Mouse (Mus musculus): ENCODE data around the gene Pid1. TPM values are rescaled to one million over a fixed set of nuclear protein-coding genes. Genes with fewer than 3 reads are reported as not detected.

Pid1 gene
- polyA plus RNA-seq, 1 experiment from 2014 or later: 75.2 TPM

DNA sequence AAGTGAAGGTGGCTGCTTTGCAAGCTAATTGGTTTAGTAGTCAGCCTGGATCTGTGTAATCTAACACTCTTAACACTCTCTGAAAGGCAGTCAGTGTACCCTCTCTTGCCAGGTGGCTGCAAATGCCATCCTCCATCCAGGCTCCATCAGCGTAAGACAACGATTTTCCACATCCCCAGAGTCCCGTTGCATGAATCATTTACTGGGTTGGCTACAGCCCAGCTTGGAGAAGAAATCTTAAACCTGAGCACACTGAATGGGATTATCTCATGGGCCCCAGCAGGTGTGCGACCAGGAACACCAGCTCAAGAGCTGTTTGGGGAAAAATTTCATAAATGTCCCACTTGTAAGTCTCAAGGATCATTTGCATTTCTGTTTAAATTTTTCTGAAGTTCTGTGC lies 23.6 kb upstream of the Pid1 start:
- H3K27ac ChIP-seq: no peak overlapping the region
- no peaks in the 10 kb centered on the region for H3K9me3 ChIP-seq
- H3K9ac ChIP-seq (replicated peaks): no peak overlapping the region
- H3K4me3 ChIP-seq (replicated peaks): no peak overlapping the region
- peaks cover 12% of the 10 kb centered on the region for H3K36me3 ChIP-seq
- H3K4me1 ChIP-seq (replicated peaks): 0 out of 2 replicates have a peak, but pooled peaks cover 11% of the 10 kb centered on the region
- H3K4me2 ChIP-seq (replicated peaks): no peak overlapping the region
- ATAC-seq: no peak; the same call in 1 of the 2 replicates
- no peaks in the 10 kb centered on the region for H3K27me3 ChIP-seq
- 45% methylated on average over 4 of the region's 4 CpGs for WGBS

DNA sequence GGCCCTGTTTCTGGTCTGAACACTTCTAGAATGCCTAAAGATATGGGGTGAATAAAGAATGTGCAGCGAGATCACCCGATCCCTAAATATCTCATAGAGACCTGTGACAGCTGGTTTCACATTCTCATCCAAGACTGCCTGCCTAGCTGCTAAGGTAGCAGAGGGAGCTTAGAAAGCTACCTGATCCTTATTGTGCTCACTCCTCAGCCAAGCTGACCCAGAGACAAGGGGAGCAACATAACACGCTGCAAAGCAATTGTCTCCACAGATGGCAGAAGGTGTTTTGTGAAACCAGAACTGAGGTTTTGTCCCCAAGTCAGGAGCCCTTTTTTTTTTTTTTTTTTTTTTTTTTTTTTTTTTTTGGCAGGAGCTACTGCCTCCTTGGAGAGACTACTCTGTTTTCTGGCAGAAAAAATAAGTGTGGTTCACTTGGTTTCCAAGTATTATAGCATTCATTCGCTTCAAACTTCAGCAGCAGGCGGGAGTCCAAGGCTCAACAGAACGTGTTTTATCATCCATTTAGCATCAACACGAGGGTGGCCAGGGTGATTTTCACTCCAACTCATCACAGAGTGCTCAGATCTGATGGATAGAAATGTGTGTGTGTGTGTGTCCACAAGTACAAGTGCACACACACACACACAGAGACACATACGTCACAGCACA lies 22.6 kb upstream of the Pid1 start:
- H3K4me2 ChIP-seq (replicated peaks): no peak overlapping the region
- H3K27me3 ChIP-seq: no peaks in the 10 kb centered on the region
- no peak overlapping the region for H3K9ac ChIP-seq (replicated peaks)
- 91% methylated on average over 8 of the region's 8 CpGs for WGBS
- H3K9me3 ChIP-seq: no peaks in the 10 kb centered on the region
- peaks cover 19% of the 10 kb centered on the region for H3K36me3 ChIP-seq
- ATAC-seq: no peak
- H3K27ac ChIP-seq: no peak overlapping the region
- H3K4me3 ChIP-seq (replicated peaks): no peak overlapping the region
- 0 out of 2 replicates have a peak, but pooled peaks cover 11% of the 10 kb centered on the region for H3K4me1 ChIP-seq (replicated peaks)

DNA sequence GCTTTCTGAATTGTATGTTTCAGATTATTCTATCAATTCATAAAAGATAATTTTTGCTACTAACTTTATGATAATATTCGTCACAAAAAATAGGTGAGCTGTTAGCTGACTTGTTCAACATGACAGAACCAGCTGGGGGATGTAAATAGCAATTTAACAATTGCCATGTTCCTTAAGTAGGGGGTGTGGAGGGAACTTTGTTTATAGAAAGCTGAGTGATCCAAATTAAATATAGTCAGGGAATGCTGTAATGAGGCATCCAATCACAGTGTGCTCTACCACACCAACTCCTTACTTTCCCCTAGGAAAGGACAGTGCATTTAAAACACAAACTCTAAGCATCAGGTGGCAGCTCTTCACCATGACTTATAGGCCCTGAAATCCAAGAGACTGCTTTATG lies 18.7 kb upstream of the Pid1 start:
- Histone ChIP-seq H3K9me3 (no peaks in the 10 kb centered on the region), H3K27ac (no peak overlapping the region), H3K27me3 (no peaks in the 10 kb centered on the region), H3K4me1 (replicated peaks) (0 out of 2 replicates have a peak, but pooled peaks cover 8% of the 10 kb centered on the region), H3K36me3 (peaks cover 26% of the 10 kb centered on the region), H3K9ac (replicated peaks) (no peak overlapping the region), H3K4me3 (replicated peaks) (no peak overlapping the region), H3K4me2 (replicated peaks) (no peak overlapping the region)
- 94% methylated on average over 1 of the region's 1 CpGs for WGBS
- ATAC-seq: no peak

DNA sequence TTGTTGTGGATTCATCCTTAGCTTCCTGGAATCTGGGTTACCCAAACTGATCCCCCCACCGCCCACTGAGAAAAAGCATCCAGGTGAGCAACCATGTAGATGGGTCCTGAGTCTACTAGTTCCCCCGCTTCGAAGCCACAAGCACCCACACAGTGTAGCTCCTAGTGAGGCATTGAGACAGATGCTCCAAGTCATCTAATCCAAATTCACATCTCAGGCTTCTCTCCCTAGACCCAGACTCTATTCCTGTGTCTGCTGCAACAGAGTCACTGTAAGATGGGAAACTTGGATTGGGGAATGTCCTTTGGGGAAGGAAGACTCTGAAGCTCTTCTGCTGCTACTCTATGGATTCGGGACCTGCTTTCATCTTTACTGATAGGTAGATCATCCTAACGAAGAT lies 18.1 kb upstream of the Pid1 start:
- 0 out of 2 replicates have a peak, but pooled peaks cover 4% of the 10 kb centered on the region for H3K4me1 ChIP-seq (replicated peaks)
- no peak for ATAC-seq
- no peak overlapping the region for H3K4me3 ChIP-seq (replicated peaks)
- WGBS: 93% methylated on average over 5 of the region's 5 CpGs
- no peak overlapping the region for H3K9ac ChIP-seq (replicated peaks)
- no peaks in the 10 kb centered on the region for H3K27me3 ChIP-seq
- no peak overlapping the region for H3K27ac ChIP-seq
- no peak overlapping the region for H3K4me2 ChIP-seq (replicated peaks)
- H3K36me3 ChIP-seq: peaks cover 26% of the 10 kb centered on the region
- H3K9me3 ChIP-seq: no peaks in the 10 kb centered on the region

DNA sequence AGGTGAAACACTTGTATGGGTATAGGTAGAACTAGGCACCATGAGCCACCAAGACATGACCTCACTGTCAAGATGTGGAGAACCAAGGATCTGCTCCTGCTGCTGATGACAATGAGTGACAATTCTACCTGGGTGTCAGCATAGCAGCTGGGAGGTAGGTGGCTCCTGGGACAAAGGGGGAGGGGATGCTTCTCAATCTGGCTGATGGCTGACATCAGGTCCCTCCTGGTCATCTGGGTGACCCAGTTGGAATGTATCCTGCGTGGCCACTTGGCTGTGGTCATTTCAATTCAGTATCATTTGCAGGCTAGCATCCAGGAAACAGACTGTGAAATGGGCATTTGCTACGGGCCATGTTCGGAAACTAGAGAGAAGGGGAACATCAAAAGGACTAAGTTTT lies 16.9 kb upstream of the Pid1 start:
- Histone ChIP-seq H3K9me3 (no peaks in the 10 kb centered on the region), H3K4me3 (replicated peaks) (no peak overlapping the region), H3K27me3 (no peaks in the 10 kb centered on the region), H3K27ac (no peak overlapping the region), H3K4me1 (replicated peaks) (0 out of 2 replicates have a peak, but pooled peaks cover 4% of the 10 kb centered on the region), H3K4me2 (replicated peaks) (no peak overlapping the region), H3K9ac (replicated peaks) (no peak overlapping the region), H3K36me3 (peaks cover 26% of the 10 kb centered on the region)
- WGBS: 83% methylated on average over 3 of the region's 3 CpGs
- no peak for ATAC-seq

DNA sequence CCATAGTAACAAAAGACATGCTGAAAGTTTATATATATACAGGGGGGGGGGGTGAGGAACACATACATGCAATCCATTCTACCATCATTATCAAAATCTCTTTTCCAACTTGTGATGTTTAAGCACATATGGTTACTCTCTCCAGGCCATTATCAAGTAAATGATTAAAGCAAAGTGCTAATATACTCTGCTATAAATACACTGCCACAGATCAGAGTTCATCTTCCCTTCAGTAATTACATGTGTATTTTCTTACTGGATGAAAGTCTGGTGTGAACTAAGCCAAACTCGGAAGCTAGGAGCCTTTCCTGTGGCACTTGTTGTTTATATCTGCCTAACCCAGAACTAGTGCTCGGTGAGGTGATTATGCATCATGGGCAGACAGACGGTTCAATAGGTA lies 3.8 kb upstream of the Pid1 start:
- Histone ChIP-seq H3K4me3 (replicated peaks) (no peak overlapping the region), H3K36me3 (no peaks in the 10 kb centered on the region), H3K9me3 (no peaks in the 10 kb centered on the region), H3K27me3 (no peaks in the 10 kb centered on the region), H3K27ac (no peak overlapping the region), H3K4me1 (replicated peaks) (peaks cover 5% of the 10 kb centered on the region), H3K4me2 (replicated peaks) (no peak overlapping the region), H3K9ac (replicated peaks) (no peak overlapping the region)
- ATAC-seq: no peak
- WGBS: 88% methylated on average over 3 of the region's 3 CpGs

DNA sequence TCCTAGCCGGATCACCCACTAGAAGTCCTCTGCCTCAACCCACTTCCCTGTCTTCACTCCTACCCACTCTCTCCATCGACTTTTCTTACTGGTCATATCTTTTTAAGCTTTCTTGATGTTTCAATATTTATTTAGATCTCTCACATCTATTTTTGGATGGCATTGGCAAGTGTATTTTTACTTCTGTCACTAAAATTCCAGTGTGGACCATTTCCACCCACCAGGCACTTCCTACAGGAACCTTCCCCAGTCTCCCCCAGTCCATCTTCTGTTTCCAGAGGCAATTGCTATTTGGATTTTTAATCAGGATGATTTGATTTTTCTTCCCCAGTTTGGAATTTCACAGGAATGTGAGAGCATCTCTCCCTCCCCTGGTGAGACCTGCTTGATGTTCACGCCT lies 2.6 kb upstream of the Pid1 start:
- no peak for ATAC-seq
- Histone ChIP-seq H3K4me3 (replicated peaks) (no peak overlapping the region), H3K4me1 (replicated peaks) (peaks cover 5% of the 10 kb centered on the region), H3K9ac (replicated peaks) (no peak overlapping the region), H3K27me3 (no peaks in the 10 kb centered on the region), H3K36me3 (no peaks in the 10 kb centered on the region), H3K27ac (no peak overlapping the region), H3K4me2 (replicated peaks) (no peak overlapping the region), H3K9me3 (no peaks in the 10 kb centered on the region)
- WGBS: 90% methylated on average over 3 of the region's 3 CpGs

DNA sequence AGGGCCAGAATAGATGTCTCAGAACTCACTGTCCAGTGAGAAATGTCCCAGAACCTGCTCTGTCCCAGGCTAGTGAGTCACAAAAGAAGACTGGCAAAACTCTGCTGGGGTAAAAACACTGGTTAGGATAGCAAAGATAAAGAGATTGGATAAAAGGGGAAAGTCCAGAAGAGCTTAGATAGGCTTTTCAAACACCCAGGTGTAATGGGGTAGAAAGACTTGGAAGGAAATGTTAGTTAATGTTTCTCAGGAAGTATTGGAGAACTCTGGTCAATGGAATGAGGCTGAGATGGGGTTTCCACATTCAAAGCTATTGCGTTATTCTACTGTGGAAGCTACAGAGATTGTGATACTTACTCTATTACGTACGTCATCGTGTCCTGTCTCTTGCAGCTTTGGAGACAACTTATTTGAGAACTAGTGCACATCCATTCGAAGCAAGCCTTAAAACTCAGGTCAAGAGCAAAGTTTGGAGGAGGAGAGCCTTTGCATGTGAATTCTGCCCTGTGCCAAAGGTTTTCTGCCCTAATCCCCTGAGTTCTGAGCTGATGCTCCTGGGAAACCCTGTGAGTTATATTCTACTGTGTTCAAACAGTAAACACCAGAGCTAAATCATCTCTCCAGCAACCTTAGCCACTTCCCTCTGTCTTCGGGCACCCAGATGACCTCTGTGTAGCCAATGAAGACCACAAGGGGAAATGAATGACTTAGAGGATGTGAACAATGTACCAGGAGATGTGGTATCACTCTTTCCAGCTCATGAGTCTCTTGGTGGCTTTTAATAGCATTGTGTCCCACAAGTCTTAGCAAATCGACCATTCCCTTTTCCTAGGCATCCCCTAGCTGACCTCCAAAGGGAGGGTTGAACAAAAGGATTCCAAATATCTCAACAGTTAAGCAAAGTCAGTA lies 1.0 kb downstream of the Pid1 start:
- Histone ChIP-seq H3K27me3 (no peaks in the 10 kb centered on the region), H3K27ac (no peak overlapping the region), H3K36me3 (no peaks in the 10 kb centered on the region), H3K4me3 (replicated peaks) (no peak overlapping the region), H3K9ac (replicated peaks) (no peak overlapping the region), H3K9me3 (no peaks in the 10 kb centered on the region), H3K4me1 (replicated peaks) (peaks cover 5% of the 10 kb centered on the region), H3K4me2 (replicated peaks) (no peak overlapping the region)
- 89% methylated on average over 7 of the region's 7 CpGs for WGBS
- ATAC-seq: no peak

DNA sequence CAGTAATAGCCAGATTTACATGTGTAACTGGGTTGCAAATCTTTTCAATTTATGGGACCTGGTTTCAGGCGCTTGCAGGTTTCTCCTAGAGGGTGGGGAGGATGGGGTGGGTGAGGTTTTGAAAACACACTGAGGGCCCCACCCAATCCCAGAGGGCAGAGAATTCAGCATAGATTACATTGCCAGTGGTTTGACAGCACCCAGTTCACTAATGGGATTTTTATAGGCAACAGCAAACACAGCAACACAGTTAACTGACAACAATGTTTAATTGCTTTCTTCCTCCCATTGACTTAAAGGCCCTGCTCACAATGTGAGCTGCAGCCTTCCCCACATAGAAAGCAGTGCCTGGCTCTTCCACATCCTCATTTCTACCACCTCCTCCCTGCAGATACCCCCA lies 1.8 kb downstream of the Pid1 start:
- ATAC-seq: no peak
- Histone ChIP-seq H3K27ac (no peak overlapping the region), H3K27me3 (no peaks in the 10 kb centered on the region), H3K36me3 (no peaks in the 10 kb centered on the region), H3K4me1 (replicated peaks) (peaks cover 5% of the 10 kb centered on the region), H3K4me2 (replicated peaks) (no peak overlapping the region), H3K4me3 (replicated peaks) (no peak overlapping the region), H3K9me3 (no peaks in the 10 kb centered on the region), H3K9ac (replicated peaks) (no peak overlapping the region)
- 89% methylated on average over 1 of the region's 1 CpGs for WGBS

DNA sequence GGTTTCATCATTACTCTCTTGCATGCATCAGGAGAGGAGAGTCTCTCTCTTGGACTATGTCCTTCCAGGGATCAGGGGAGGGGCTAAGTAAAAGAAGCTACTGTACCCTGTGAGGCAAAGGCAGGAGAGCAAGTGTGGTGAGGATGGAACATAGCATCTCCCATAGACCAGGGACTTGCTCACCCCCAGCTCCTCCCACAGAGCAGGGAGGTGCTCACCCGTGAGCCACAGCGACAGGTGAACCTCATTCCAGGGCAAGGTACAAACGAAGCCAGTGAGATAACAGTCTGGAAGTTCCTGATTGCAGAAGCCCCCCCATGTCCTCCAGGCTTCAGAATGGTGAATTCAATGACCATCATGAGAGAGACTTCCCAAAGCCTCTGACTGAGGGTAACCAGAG lies 2.6 kb downstream of the Pid1 start:
- H3K36me3 ChIP-seq: no peaks in the 10 kb centered on the region
- no peaks in the 10 kb centered on the region for H3K9me3 ChIP-seq
- no peak overlapping the region for H3K9ac ChIP-seq (replicated peaks)
- no peak overlapping the region for H3K4me3 ChIP-seq (replicated peaks)
- H3K4me1 ChIP-seq (replicated peaks): peaks cover 5% of the 10 kb centered on the region
- H3K27me3 ChIP-seq: no peaks in the 10 kb centered on the region
- H3K4me2 ChIP-seq (replicated peaks): no peak overlapping the region
- WGBS: 79% methylated on average over 3 of the region's 3 CpGs
- no peak overlapping the region for H3K27ac ChIP-seq
- 0 out of 2 replicates have a peak, but pooled peaks have one; percentile 40 for ATAC-seq

DNA sequence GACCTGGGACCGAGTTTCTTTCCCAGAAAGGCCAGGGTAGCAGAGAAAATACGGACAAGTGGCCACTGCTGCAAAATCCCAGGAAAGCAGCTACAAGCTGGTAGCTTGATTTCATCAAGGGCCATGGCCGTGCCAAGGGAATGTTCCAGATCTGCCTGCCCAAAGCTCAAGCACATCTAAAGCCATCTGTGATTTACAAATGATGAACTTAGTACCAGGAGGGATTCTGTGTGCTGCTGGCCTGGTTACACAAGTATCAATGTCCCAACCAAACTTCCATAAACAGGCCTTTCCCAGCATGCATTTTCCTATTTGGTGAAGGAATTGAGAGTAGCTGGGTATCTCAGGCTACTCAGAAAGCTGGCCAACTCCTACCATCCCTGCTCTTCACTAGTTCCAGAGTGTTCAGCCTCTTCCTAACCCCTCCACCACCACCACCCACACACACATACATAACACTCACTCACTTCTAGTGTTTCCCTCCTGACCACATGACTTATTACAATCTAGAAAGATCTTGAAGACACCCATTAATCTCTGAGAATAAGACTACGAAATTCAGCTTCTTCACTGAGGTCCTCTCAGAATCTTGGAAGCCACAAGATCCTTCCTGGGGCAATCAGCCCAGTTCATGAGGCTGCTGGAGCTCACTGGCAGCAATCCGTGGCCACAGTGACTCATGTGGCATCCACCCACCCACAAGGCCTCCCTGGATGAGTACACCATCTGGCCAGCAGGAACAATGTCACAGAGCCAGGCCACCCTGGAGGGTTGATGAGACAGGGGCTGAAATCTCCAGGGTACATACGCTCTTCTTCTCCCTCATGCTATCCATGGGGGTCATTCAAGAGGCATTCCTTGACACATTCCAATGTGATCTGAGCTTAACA lies 4.1 kb downstream of the Pid1 start:
- Histone ChIP-seq H3K4me2 (replicated peaks) (no peak overlapping the region), H3K36me3 (no peaks in the 10 kb centered on the region), H3K9ac (replicated peaks) (no peak overlapping the region), H3K27me3 (no peaks in the 10 kb centered on the region), H3K9me3 (no peaks in the 10 kb centered on the region), H3K4me3 (replicated peaks) (no peak overlapping the region), H3K27ac (no peak overlapping the region), H3K4me1 (replicated peaks) (no peaks in the 10 kb centered on the region)
- WGBS: 85% methylated on average over 6 of the region's 6 CpGs
- ATAC-seq: no peak

DNA sequence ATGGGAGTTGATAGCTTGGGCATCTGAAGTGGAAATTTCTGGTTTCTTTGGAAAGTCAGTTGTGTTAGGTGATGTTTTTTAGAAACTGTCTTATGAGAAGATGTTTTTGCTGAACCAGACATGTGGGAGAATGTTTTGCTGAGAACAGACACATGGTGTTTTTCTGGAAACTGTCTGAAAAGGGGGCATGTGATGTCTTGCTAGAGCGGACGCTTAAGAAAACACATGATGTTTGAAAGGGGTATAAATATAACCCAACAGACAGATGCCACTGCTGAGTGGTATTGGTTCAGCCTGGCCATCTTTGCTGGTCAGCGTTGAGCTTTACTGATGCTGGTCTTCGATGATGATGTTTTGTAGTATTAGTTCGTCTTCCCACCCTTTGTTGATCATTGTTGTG lies 6.8 kb downstream of the Pid1 start:
- H3K27ac ChIP-seq: no peak overlapping the region
- WGBS: 92% methylated on average over 5 of the region's 5 CpGs
- no peaks in the 10 kb centered on the region for H3K27me3 ChIP-seq
- H3K9ac ChIP-seq (replicated peaks): no peak overlapping the region
- H3K9me3 ChIP-seq: no peaks in the 10 kb centered on the region
- H3K36me3 ChIP-seq: no peaks in the 10 kb centered on the region
- no peak overlapping the region for H3K4me2 ChIP-seq (replicated peaks)
- no peak for ATAC-seq
- H3K4me3 ChIP-seq (replicated peaks): no peak overlapping the region
- H3K4me1 ChIP-seq (replicated peaks): no peaks in the 10 kb centered on the region

Data from midbrain, embryonic 13.5 days (tissue).